Mouse (Mus musculus): ENCODE data around the gene Bhmt. TPM values are rescaled to one million over a fixed set of nuclear protein-coding genes. Genes with fewer than 3 reads are reported as not detected.

The Bhmt gene
- polyA plus RNA-seq, 1 experiment, result not detected

DNA sequence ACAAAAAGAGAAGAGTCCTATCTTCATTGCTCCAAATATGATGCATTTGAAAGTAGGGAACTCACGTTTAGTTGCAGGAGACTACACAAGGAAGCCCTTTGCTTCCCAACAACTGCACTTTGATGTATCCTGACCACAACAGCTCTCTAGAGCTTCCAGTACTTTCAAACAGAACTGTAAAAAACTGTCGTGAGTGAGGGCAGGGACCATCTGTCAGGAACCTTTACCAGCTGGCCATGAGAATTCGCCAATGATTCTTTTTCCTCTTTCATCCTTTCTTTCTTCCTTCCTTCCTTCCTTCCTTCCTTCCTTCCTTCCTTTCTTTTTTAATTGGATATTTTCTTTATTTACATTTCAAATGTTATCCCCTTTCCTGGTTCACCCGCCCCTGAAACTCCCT is 68.1 kb downstream of the Bhmt start:
- Histone ChIP-seq H3K4me1 (no peaks in the 10 kb centered on the region), H3K27me3 (replicated peaks) (no peaks in the 10 kb centered on the region), H3K9me3 (no peaks in the 10 kb centered on the region), H3K36me3 (replicated peaks; ENCODE audit: low read length) (no peaks in the 10 kb centered on the region), H3K4me3 (replicated peaks) (no peak overlapping the region)
- TF ChIP-seq GATA1 (IDR thresholded peaks at IDR 0.05; ENCODE audit: borderline replicate concordance, low read length) (no peak), FLI1 (IDR thresholded peaks at IDR 0.05; ENCODE audit: low read length) (no peak)

Other genes starting within 250 kb of the Bhmt start
- gene Jmy, start 138.2 kb downstream of the Bhmt start, polyA plus RNA-seq (2012; ENCODE audit: insufficient read depth, low replicate concordance), result 1.5 and 2.3 TPM in 2 replicates
- gene Bhmt2, start 36.3 kb upstream of the Bhmt start, polyA plus RNA-seq (2012; ENCODE audit: insufficient read depth, low replicate concordance), result not detected in 2 replicates
- not detected in 2 replicates for gene Dmgdh, start 36.5 kb upstream of the Bhmt start, polyA plus RNA-seq (2012; ENCODE audit: insufficient read depth, low replicate concordance)
- gene Arsb, start 133.7 kb upstream of the Bhmt start, polyA plus RNA-seq (2012; ENCODE audit: insufficient read depth, low replicate concordance), result 0.94 and 2.6 TPM in 2 replicates